Mouse (Mus musculus): ENCODE results near the gene Kcnk7.

- peak; percentile 25 for TF ChIP-seq CTCF (IDR thresholded peaks at IDR 0.05)
- TF ChIP-seq EP300 (IDR thresholded peaks at IDR 0.05): no peak
Observed at GRCm38 (mm10) chr19:5741641-5742240, 37.6 kb downstream of the Kcnk7 start.

Measured in lung, postnatal 0 days (tissue).